Mouse (Mus musculus): Measurements from ENCODE around the gene Crlf3. TPM values are rescaled to one million over a fixed set of nuclear protein-coding genes. Genes with fewer than 3 reads are reported as not detected.
A peak's percentile ranks its signal among the peaks of the same experiment; 100 is the strongest.

The Crlf3 gene
- polyA plus RNA-seq, 1 experiment from 2014 or later = 57.1 TPM

DNA sequence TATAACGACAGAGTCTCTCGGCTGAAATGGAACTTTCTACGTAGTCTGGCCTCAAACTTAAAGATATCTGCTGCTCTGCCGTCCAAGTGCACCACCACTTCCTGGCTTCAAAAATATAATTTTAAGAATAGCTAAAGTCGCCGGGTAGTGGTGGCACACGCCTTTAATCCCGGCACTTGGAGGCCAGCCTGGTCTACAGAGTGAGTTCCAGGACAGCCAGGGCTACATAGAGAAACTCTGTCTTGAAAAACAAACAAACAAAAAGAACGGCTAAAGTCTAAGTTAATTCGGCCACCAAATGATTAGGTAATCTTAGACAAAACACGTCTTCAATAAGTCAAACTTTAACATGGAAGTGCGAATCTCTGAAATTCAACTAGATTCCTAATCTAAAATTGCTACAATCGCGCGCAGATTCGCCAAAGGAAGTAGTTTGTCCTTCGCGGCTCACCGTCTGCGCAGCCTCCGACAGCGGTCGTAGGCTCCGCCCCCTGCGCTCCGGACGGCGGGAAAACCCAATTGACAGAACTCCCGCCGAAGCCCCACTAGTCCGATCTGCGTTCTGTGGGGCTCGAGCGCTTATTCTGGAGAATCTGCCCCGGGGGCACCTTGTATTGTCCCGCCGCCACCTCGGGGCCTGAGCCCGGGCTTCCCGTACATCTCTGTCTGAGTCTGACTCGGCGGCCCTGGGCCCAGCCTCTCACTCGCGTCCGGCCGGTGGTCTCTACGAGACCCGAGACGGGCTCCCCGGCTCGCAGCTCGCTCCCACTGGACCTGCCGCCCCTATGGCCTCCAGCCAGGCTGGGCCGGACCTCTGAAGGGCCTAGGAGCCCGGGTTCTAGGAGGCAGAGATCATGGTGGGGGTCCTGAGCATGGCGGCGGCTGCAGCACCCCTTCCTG, 8.4 kb upstream of the Crlf3 start, which contains the start of gene Atad5:
Atad5 (plus strand) TSS at position 484 of the 900 bp plus-strand sequence.
- Histone ChIP-seq H3K9me3 (replicated peaks; ENCODE audit: control insufficient read depth, low read length) (no peaks in the 10 kb centered on the region), H3K4me3 (ENCODE audit: low read depth, low read length) (peak within 1 kb of the TSS; percentile 99), H3K27me3 (ENCODE audit: control insufficient read depth, insufficient read depth, low read length) (no peaks in the 10 kb centered on the region), H3K4me1 (ENCODE audit: control insufficient read depth, insufficient read depth, low read length) (no peaks in the 10 kb centered on the region), H3K36me3 (replicated peaks; ENCODE audit: control insufficient read depth, insufficient read depth, low read depth, low read length) (no peaks in the 10 kb centered on the region), H3K4me2 (ENCODE audit: low read depth, low read length) (peak within 1 kb of the TSS; percentile 57), H3K9ac (replicated peaks; ENCODE audit: low read length) (peak within 1 kb of the TSS; percentile 97), H3K27ac (replicated peaks; ENCODE audit: low read depth, low read length) (peak within 1 kb of the TSS; percentile 41; the same call in 1 of the 2 replicates)
- peak; percentile 94 for DNase-seq (ENCODE audit: low spot score)
- 5% methylated on average over 57 of the region's 57 CpGs for WGBS
- ATAC-seq (replicated peaks; ENCODE audit: insufficient number of reproducible peaks, low FRiP score, low TSS enrichment, low read depth) = peak; percentile 42; the same call in 1 of the 2 replicates

DNA sequence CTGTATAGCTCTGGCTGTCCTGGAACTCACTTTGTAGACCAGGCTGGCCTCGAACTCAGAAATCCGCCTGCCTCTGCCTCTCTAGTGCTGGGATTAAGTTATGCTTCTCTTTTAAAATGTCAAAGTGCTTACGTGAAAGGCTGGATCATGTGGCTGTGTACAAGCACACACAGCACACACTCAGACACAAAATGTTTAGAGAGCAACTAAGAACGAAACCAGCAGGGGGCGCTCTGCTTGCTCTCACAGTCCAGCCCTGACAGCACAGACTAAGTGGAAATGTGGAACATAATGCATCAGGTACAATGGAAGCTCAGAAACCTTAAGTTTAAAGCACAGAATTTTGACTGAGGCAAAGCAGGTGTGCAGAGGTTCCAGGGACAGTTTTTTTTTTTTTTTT, 6.1 kb upstream of the Crlf3 start:
- no peak overlapping the region for H3K27ac ChIP-seq (replicated peaks; ENCODE audit: low read depth, low read length)
- H3K27me3 ChIP-seq (ENCODE audit: control insufficient read depth, insufficient read depth, low read length) = no peaks in the 10 kb centered on the region
- H3K36me3 ChIP-seq (replicated peaks; ENCODE audit: control insufficient read depth, insufficient read depth, low read depth, low read length) = no peaks in the 10 kb centered on the region
- no peaks in the 10 kb centered on the region for H3K4me1 ChIP-seq (ENCODE audit: control insufficient read depth, insufficient read depth, low read length)
- ATAC-seq (replicated peaks; ENCODE audit: insufficient number of reproducible peaks, low FRiP score, low TSS enrichment, low read depth) (no peak; the same call in 1 of the 2 replicates), DNase-seq (ENCODE audit: low spot score) (peak; percentile 90)
- no peak overlapping the region for H3K9ac ChIP-seq (replicated peaks; ENCODE audit: low read length)
- no peak overlapping the region for H3K4me3 ChIP-seq (ENCODE audit: low read depth, low read length)
- no peak overlapping the region for H3K4me2 ChIP-seq (ENCODE audit: low read depth, low read length)
- WGBS = 8% methylated on average over 5 of the region's 5 CpGs
- no peaks in the 10 kb centered on the region for H3K9me3 ChIP-seq (replicated peaks; ENCODE audit: control insufficient read depth, low read length)

DNA sequence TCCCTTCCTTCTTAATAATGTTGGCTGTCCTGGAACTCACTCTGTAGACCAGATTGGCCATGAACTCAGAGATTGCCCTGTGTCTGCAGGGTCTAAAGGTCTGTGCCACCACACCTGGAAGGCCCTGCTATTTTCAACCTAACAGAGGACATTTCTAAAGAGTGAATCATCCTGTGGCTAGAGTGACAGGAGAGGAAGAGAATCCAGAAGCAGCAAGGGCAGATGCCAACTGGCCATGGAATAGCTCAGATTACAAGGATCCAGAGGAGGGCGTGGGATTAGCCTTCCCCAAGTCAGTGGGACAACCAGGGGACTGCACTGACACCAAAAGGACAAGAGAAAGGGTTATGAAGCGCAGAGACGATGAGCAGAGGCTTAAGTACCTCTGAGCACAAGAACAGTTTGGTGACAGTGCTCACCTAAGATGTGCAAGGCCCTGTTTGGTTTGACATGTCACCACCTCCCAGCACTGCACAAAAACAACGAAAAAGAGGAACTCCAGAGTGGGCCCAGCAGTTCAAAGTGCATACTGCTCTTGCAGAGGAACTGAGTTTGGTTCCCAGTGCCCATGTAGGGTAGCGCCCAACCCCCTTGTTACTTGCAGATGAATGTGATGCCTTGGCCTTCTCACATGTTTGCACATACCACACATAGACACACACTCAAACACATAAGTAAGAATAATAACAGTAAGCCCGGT, 4.7 kb upstream of the Crlf3 start:
- WGBS = 76% methylated on average over 6 of the region's 6 CpGs
- no peaks in the 10 kb centered on the region for H3K9me3 ChIP-seq (replicated peaks; ENCODE audit: control insufficient read depth, low read length)
- no peak overlapping the region for H3K27ac ChIP-seq (replicated peaks; ENCODE audit: low read depth, low read length)

DNA sequence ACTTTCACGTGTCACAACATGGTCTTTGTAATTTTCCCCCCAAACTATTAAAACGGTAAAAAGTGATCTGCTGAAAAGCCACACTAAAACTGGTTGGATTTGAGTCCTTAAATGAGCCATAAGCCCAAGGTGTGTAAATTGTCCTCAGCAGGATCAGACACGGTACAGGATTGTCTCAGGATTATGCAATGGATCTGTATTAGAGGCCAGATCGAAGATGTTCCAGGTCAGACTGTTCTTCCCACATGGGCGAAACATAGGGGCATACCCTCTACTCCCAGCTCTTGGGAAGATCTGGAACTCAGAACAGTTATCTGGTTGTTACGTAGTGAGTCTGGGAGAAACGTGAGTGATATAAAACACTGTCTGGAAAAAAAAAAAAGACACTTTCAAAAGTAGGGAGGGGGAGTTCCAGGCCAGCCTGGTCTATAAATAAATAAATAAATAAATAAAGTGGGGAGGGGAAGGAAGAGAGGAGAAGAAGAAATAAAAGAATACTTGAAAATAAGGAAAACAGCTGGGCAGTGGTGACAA, 1.1 kb upstream of the Crlf3 start:
- no peak overlapping the region for H3K4me2 ChIP-seq (ENCODE audit: low read depth, low read length)
- no peaks in the 10 kb centered on the region for H3K36me3 ChIP-seq (replicated peaks; ENCODE audit: control insufficient read depth, insufficient read depth, low read depth, low read length)
- DNase-seq (ENCODE audit: low spot score) (no peak), ATAC-seq (replicated peaks; ENCODE audit: insufficient number of reproducible peaks, low FRiP score, low TSS enrichment, low read depth) (no peak)
- H3K4me3 ChIP-seq (ENCODE audit: low read depth, low read length) = no peak overlapping the region
- no peaks in the 10 kb centered on the region for H3K4me1 ChIP-seq (ENCODE audit: control insufficient read depth, insufficient read depth, low read length)
- peak overlapping the region; percentile 95; the same call in 1 of the 2 replicates for H3K27ac ChIP-seq (replicated peaks; ENCODE audit: low read depth, low read length)
- H3K9me3 ChIP-seq (replicated peaks; ENCODE audit: control insufficient read depth, low read length) = no peaks in the 10 kb centered on the region
- no peak overlapping the region for H3K9ac ChIP-seq (replicated peaks; ENCODE audit: low read length)
- H3K27me3 ChIP-seq (ENCODE audit: control insufficient read depth, insufficient read depth, low read length) = no peaks in the 10 kb centered on the region
- WGBS = 83% methylated on average over 7 of the region's 7 CpGs

More for the DNA sequence above, 4.7 kb upstream of the Crlf3 start:
- Histone ChIP-seq H3K27me3 (ENCODE audit: control insufficient read depth, insufficient read depth, low read length) (no peaks in the 10 kb centered on the region), H3K4me1 (ENCODE audit: control insufficient read depth, insufficient read depth, low read length) (no peaks in the 10 kb centered on the region), H3K4me3 (ENCODE audit: low read depth, low read length) (no peak overlapping the region), H3K9ac (replicated peaks; ENCODE audit: low read length) (no peak overlapping the region), H3K36me3 (replicated peaks; ENCODE audit: control insufficient read depth, insufficient read depth, low read depth, low read length) (no peaks in the 10 kb centered on the region), H3K4me2 (ENCODE audit: low read depth, low read length) (no peak overlapping the region)
- DNase-seq (ENCODE audit: low spot score) (no peak), ATAC-seq (replicated peaks; ENCODE audit: insufficient number of reproducible peaks, low FRiP score, low TSS enrichment, low read depth) (no peak)

DNA sequence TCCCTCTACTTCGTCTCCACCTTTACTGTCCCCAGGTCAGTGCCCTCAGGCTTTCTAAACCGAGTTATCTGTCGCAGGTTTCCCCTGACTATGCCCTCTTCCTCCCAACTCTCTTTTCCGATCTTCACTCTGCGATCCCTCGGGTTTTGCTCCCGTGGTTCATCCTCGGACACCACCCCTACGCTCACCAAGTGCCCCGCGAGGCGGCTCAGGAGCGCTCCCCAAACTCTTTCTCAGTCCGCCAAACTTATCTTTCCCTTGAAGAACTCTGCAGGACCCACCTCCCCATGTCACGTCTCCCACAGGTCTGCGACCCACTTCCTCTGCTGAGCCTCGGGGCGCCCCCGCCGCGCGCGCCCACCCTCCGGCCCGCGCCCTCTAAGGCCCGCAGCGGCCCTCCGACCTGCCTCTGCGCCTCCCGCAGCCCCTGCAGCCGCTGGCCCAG, 388 bp downstream of the Crlf3 start:
- Histone ChIP-seq H3K4me2 (ENCODE audit: low read depth, low read length) (peak overlapping the region; percentile 69), H3K9me3 (replicated peaks; ENCODE audit: control insufficient read depth, low read length) (no peaks in the 10 kb centered on the region), H3K9ac (replicated peaks; ENCODE audit: low read length) (peak overlapping the region; percentile 97), H3K4me3 (ENCODE audit: low read depth, low read length) (peak overlapping the region; percentile 92), H3K27me3 (ENCODE audit: control insufficient read depth, insufficient read depth, low read length) (no peaks in the 10 kb centered on the region), H3K36me3 (replicated peaks; ENCODE audit: control insufficient read depth, insufficient read depth, low read depth, low read length) (no peaks in the 10 kb centered on the region), H3K4me1 (ENCODE audit: control insufficient read depth, insufficient read depth, low read length) (no peaks in the 10 kb centered on the region), H3K27ac (replicated peaks; ENCODE audit: low read depth, low read length) (peak overlapping the region; percentile 95)
- ATAC-seq (replicated peaks; ENCODE audit: insufficient number of reproducible peaks, low FRiP score, low TSS enrichment, low read depth) = no peak; the same call in 1 of the 2 replicates
- DNase-seq (ENCODE audit: low spot score) = no peak
- under 1% methylated on average over 32 of the region's 32 CpGs for WGBS

DNA sequence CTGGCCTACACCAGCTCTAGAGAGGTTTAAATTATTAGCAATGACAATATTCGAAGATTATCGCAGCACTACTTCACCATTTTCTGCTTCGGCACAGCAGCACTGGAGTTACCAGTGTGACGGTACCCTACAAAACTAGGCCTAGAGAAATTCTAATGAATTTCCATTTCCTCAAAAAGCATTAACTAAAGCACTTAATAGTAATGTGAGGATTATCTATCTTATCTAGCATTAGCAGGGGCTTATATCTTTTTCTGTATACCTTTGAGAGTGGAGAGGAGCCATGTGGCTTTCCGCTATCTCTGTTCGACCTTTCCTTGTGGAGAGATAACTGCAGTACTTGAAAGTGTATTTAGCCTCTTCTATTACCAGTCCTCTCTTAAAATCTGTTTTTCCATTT, 1.0 kb downstream of the Crlf3 start:
- Histone ChIP-seq H3K36me3 (replicated peaks; ENCODE audit: control insufficient read depth, insufficient read depth, low read depth, low read length) (no peaks in the 10 kb centered on the region), H3K9ac (replicated peaks; ENCODE audit: low read length) (peak overlapping the region; percentile 97; the same call in 1 of the 2 replicates), H3K4me2 (ENCODE audit: low read depth, low read length) (peak overlapping the region; percentile 69), H3K27ac (replicated peaks; ENCODE audit: low read depth, low read length) (no peak overlapping the region), H3K4me1 (ENCODE audit: control insufficient read depth, insufficient read depth, low read length) (no peaks in the 10 kb centered on the region), H3K9me3 (replicated peaks; ENCODE audit: control insufficient read depth, low read length) (no peaks in the 10 kb centered on the region), H3K27me3 (ENCODE audit: control insufficient read depth, insufficient read depth, low read length) (no peaks in the 10 kb centered on the region), H3K4me3 (ENCODE audit: low read depth, low read length) (peak overlapping the region; percentile 92)
- DNase-seq (ENCODE audit: low spot score) = no peak
- WGBS = 65% methylated on average over 6 of the region's 6 CpGs
- ATAC-seq (replicated peaks; ENCODE audit: insufficient number of reproducible peaks, low FRiP score, low TSS enrichment, low read depth) = no peak

DNA sequence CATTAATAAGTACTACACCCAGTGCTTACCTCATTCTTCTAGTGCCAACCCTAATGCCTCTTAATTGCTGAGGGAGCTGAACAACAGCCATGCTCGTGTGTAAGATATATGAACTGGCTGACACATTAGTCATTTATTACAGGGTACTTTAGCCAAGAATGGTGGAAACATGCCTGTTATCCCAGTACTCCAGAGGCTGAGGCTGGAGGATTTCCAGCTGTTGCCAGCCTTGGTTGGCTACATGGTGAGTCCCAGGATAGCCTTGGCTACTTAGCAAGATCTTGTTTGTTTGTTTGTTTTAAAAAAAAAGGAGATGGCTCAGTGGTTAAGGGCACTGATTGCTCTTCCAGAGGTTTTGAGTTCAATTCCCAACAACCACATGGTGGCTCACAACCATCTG, 2.0 kb downstream of the Crlf3 start:
- Histone ChIP-seq H3K4me3 (ENCODE audit: low read depth, low read length) (no peak overlapping the region), H3K4me1 (ENCODE audit: control insufficient read depth, insufficient read depth, low read length) (no peaks in the 10 kb centered on the region), H3K9ac (replicated peaks; ENCODE audit: low read length) (no peak overlapping the region), H3K27me3 (ENCODE audit: control insufficient read depth, insufficient read depth, low read length) (no peaks in the 10 kb centered on the region), H3K4me2 (ENCODE audit: low read depth, low read length) (no peak overlapping the region), H3K36me3 (replicated peaks; ENCODE audit: control insufficient read depth, insufficient read depth, low read depth, low read length) (no peaks in the 10 kb centered on the region), H3K27ac (replicated peaks; ENCODE audit: low read depth, low read length) (no peak overlapping the region), H3K9me3 (replicated peaks; ENCODE audit: control insufficient read depth, low read length) (no peaks in the 10 kb centered on the region)
- 59% methylated on average over 1 of the region's 1 CpGs for WGBS
- no peak for DNase-seq (ENCODE audit: low spot score)
- no peak for ATAC-seq (replicated peaks; ENCODE audit: insufficient number of reproducible peaks, low FRiP score, low TSS enrichment, low read depth)
